Mouse (Mus musculus): Measurements from ENCODE around the gene Spsb1. TPM values are rescaled to one million over a fixed set of nuclear protein-coding genes. Genes with fewer than 3 reads are reported as not detected.

Gene Spsb1
- polyA plus RNA-seq, 2 experiments = 0.23 to 0.46 TPM

DNA sequence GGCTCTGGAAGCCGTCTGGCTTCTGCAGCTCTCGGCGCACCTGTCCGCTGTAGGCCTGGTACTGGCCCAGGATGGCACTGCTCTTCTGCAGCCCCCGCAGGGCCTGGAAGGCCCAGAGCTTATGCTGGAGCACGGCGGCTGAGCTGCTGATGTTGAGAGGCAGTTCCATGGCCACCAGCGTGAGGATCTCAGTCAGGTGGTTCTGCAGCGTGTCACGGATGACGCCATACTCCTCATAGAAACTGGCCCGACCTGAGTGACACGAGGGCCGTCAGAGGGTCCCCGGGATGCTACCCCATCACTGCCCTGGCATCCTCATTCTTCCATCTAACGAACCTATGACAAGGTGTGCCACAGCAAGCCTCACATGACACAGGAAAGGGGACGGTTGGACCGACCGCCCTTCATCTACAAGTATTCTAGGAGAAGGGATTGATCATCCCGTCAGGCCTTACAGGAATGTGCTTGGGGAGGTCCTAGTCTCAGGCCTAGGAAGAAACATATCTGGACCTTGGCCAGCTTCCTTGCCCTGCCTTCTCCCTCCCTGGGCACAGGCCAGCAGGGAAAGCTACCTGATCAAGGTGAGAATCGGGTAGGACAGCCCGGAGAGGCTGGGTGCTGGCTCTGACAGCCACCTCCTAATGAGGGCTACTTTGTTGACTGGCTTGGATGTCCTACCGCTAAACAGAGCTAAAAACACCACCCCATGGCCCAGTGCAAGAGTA is 29.2 kb upstream of the Spsb1 start:
- peaks cover 0 to 7% of the 10 kb centered on the region in 2 experiments; a peak in 3 of 4 replicates for H3K4me1 ChIP-seq (replicated peaks; ENCODE audit: control insufficient read depth in 2 of 2, insufficient read depth in 2 of 2, low read length in 1 of 2)
- WGBS (ENCODE audit: insufficient replicate concordance) = 81% methylated on average over 23 of the region's 23 CpGs
- H3K4me2 ChIP-seq (ENCODE audit: low read depth) = no peak overlapping the region
- H3K9ac ChIP-seq (replicated peaks) = no peak overlapping the region
- H3K9me3 ChIP-seq (ENCODE audit: control insufficient read depth, low read length) = no peaks in the 10 kb centered on the region
- H3K27me3 ChIP-seq (ENCODE audit: control insufficient read depth, insufficient read depth, low read length) = no peaks in the 10 kb centered on the region
- TF ChIP-seq EP300 (IDR thresholded peaks at IDR 0.05; ENCODE audit: low read depth) (no peak), CTCF (IDR thresholded peaks at IDR 0.05; ENCODE audit: low read depth) (no peak)
- DNase-seq (ENCODE audit: low read depth in 3 of 3, low spot score in 3 of 3) = no peak
- no peak overlapping the region for H3K4me3 ChIP-seq (ENCODE audit: insufficient read depth in 1 of 2, low read depth in 2 of 2, low read length in 2 of 2)
- no peak for ATAC-seq (ENCODE audit: insufficient read depth)
- H3K27ac ChIP-seq = no peak overlapping the region
- H3K36me3 ChIP-seq (replicated peaks; ENCODE audit: control insufficient read depth, insufficient read depth, low read depth) = no peaks in the 10 kb centered on the region; the same call in 1 of the 2 replicates

DNA sequence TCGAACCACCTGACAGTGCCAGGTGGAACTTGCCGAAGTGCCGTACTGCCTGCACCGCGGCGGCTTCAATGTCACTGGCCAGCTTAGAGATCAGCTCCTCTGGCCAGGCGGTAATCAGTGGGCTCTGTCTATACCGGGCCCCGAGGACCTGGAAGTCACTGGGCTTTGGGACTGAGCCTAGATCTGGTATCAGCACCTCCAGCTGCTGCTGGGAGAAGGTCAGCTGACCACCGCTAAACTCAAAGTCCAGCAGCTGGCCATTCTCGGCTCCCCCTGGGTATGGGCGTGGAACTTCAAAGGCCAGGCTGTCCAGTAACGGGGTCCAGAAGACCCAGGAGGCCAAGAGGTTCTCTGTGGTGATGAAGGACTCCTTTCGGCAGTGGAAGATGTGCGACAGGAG is 27.3 kb upstream of the Spsb1 start:
- Histone ChIP-seq H3K4me3 (ENCODE audit: insufficient read depth in 1 of 2, low read depth in 2 of 2, low read length in 2 of 2) (no peak overlapping the region), H3K9me3 (ENCODE audit: control insufficient read depth, low read length) (no peaks in the 10 kb centered on the region), H3K27ac (no peak overlapping the region), H3K36me3 (replicated peaks; ENCODE audit: control insufficient read depth, insufficient read depth, low read depth) (no peaks in the 10 kb centered on the region; the same call in 1 of the 2 replicates), H3K9ac (replicated peaks) (no peak overlapping the region), H3K4me2 (ENCODE audit: low read depth) (no peak overlapping the region), H3K4me1 (replicated peaks; ENCODE audit: control insufficient read depth in 2 of 2, insufficient read depth in 2 of 2, low read length in 1 of 2) (peaks cover 0 to 4% of the 10 kb centered on the region in 2 experiments; a peak in 2 of 4 replicates), H3K27me3 (ENCODE audit: control insufficient read depth, insufficient read depth, low read length) (no peaks in the 10 kb centered on the region)
- no peak for ATAC-seq (ENCODE audit: insufficient read depth)
- TF ChIP-seq EP300 (IDR thresholded peaks at IDR 0.05; ENCODE audit: low read depth) (no peak), CTCF (IDR thresholded peaks at IDR 0.05; ENCODE audit: low read depth) (no peak)
- DNase-seq (ENCODE audit: low read depth in 3 of 3, low spot score in 3 of 3) = no peak
- 72% methylated on average over 15 of the region's 15 CpGs for WGBS (ENCODE audit: insufficient replicate concordance)

DNA sequence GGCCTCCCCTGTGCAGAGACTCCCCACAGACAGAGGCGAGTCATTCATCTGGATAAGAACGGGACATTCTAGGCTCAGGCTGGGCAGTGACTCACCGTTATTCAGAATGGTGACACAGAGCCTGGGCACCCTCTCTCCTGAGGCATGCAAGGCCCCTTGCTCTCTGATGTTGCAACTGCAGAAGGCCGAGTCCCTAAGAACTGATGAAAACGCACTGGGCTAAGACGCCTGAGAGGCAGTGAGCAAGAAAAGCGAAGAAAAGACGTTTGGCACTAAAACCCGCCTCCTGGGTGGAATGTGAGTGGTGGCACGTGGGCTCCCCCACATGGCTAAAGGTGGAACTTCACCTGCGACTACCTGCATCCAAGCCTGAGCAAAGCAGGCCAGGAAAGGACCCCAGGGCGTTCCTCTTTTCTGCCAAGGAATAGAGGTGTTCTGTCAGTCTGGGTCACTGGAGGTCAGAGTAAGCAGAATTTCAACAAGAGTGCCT is 25.0 kb upstream of the Spsb1 start:
- H3K36me3 ChIP-seq (replicated peaks; ENCODE audit: control insufficient read depth, insufficient read depth, low read depth) = no peaks in the 10 kb centered on the region; the same call in 1 of the 2 replicates
- H3K4me3 ChIP-seq (ENCODE audit: insufficient read depth in 1 of 2, low read depth in 2 of 2, low read length in 2 of 2) = no peak overlapping the region
- no peak overlapping the region for H3K27ac ChIP-seq
- peak; percentile 34 to 52 (median 45) for DNase-seq (ENCODE audit: low read depth in 3 of 3, low spot score in 3 of 3)
- H3K9ac ChIP-seq (replicated peaks) = no peak overlapping the region
- 0 out of 2 replicates have a peak, but pooled peaks have one; percentile 12 for ATAC-seq (ENCODE audit: insufficient read depth)
- no peak for TF ChIP-seq EP300 (IDR thresholded peaks at IDR 0.05; ENCODE audit: low read depth)
- TF ChIP-seq CTCF (IDR thresholded peaks at IDR 0.05; ENCODE audit: low read depth) = peak; percentile 96
- peak overlapping the region; percentile 49 for H3K4me2 ChIP-seq (ENCODE audit: low read depth)
- H3K27me3 ChIP-seq (ENCODE audit: control insufficient read depth, insufficient read depth, low read length) = no peaks in the 10 kb centered on the region
- 9% methylated on average over 12 of the region's 12 CpGs for WGBS (ENCODE audit: insufficient replicate concordance)
- H3K4me1 ChIP-seq (replicated peaks; ENCODE audit: control insufficient read depth in 2 of 2, insufficient read depth in 2 of 2, low read length in 1 of 2) = peaks cover 0 to 4% of the 10 kb centered on the region in 2 experiments; a peak in 2 of 4 replicates
- no peaks in the 10 kb centered on the region for H3K9me3 ChIP-seq (ENCODE audit: control insufficient read depth, low read length)

DNA sequence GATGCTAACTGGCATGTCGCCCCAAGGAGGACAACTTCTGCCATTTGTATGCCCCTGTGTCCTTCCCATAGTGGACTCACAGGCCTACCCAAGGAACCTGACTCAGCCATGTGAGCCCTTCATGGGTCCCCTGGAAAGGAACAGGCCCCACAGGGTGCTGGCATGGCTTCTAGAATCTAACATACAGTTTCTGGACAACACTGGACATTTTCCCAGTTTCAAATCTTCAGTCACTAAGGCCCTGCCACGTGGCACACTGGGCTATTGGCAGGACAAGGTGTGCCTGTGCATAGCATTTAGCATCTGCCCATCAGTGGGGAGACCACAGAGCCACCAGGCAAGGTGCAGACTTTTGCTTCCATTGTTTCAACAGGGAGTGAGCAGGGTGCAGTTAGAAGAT is 24.0 kb upstream of the Spsb1 start:
- DNase-seq (ENCODE audit: low read depth in 3 of 3, low spot score in 3 of 3) (no peak), ATAC-seq (ENCODE audit: insufficient read depth) (no peak)
- Histone ChIP-seq H3K27me3 (ENCODE audit: control insufficient read depth, insufficient read depth, low read length) (no peaks in the 10 kb centered on the region), H3K27ac (no peak overlapping the region), H3K36me3 (replicated peaks; ENCODE audit: control insufficient read depth, insufficient read depth, low read depth) (no peaks in the 10 kb centered on the region; the same call in 1 of the 2 replicates), H3K4me3 (ENCODE audit: insufficient read depth in 1 of 2, low read depth in 2 of 2, low read length in 2 of 2) (no peak overlapping the region), H3K4me1 (replicated peaks; ENCODE audit: control insufficient read depth in 2 of 2, insufficient read depth in 2 of 2, low read length in 1 of 2) (peaks cover 0 to 4% of the 10 kb centered on the region in 2 experiments; a peak in 2 of 4 replicates), H3K9ac (replicated peaks) (no peak overlapping the region), H3K9me3 (ENCODE audit: control insufficient read depth, low read length) (no peaks in the 10 kb centered on the region), H3K4me2 (ENCODE audit: low read depth) (no peak overlapping the region)
- TF ChIP-seq EP300 (IDR thresholded peaks at IDR 0.05; ENCODE audit: low read depth) (no peak), CTCF (IDR thresholded peaks at IDR 0.05; ENCODE audit: low read depth) (no peak)
- WGBS (ENCODE audit: insufficient replicate concordance) = 51% methylated on average over 2 of the region's 2 CpGs

DNA sequence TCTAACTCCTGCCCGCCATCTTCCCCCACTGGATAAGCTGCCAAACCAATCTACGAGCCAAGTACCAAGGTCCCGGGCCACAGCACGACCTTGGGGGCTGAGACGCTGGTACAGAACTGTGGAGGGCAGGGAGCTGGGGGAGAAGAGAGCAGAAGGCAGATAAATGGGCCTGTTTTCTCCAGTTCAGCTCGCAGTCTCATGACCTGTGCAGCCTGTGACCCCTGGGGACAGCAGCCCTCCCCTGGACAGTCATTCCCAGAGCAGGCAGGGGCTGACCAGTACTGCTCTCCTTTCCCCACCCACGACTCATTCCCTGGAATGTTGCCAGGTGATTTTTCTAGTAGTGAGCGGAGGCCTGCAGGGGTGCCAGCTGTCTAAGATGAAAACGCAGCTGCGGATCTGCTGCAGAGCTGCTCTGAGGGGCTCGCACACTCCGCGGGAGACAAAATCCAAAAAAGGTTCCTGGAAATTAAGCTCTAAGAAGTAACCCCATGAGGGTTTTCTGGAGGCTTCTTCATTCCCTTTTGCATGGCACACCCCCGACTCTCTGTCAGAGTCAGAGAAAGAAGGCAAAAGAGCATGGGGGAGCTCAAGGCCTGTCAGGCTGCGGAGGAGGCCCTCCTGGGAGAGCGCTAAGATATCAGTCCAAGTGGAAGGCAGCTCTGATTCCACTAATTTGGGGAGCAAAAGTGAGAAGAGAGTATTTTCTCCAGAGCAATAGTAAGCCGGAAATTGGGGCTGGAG is 23.1 kb upstream of the Spsb1 start:
- TF ChIP-seq CTCF (IDR thresholded peaks at IDR 0.05; ENCODE audit: low read depth) = no peak
- TF ChIP-seq EP300 (IDR thresholded peaks at IDR 0.05; ENCODE audit: low read depth) = no peak
- H3K4me2 ChIP-seq (ENCODE audit: low read depth) = no peak overlapping the region
- no peak overlapping the region for H3K27ac ChIP-seq

More for the DNA sequence above, 23.1 kb upstream of the Spsb1 start:
- H3K4me1 ChIP-seq (replicated peaks; ENCODE audit: control insufficient read depth in 2 of 2, insufficient read depth in 2 of 2, low read length in 1 of 2) = peaks cover 0 to 4% of the 10 kb centered on the region in 2 experiments; a peak in 2 of 4 replicates
- DNase-seq (ENCODE audit: low read depth in 3 of 3, low spot score in 3 of 3) (no peak), ATAC-seq (ENCODE audit: insufficient read depth) (no peak)
- WGBS (ENCODE audit: insufficient replicate concordance) = 74% methylated on average over 17 of the region's 17 CpGs
- H3K9me3 ChIP-seq (ENCODE audit: control insufficient read depth, low read length) = no peaks in the 10 kb centered on the region
- no peaks in the 10 kb centered on the region for H3K36me3 ChIP-seq (replicated peaks; ENCODE audit: control insufficient read depth, insufficient read depth, low read depth)
- H3K27me3 ChIP-seq (ENCODE audit: control insufficient read depth, insufficient read depth, low read length) = no peaks in the 10 kb centered on the region
- no peak overlapping the region for H3K9ac ChIP-seq (replicated peaks)
- no peak overlapping the region for H3K4me3 ChIP-seq (ENCODE audit: insufficient read depth in 1 of 2, low read depth in 2 of 2, low read length in 2 of 2)

Data from liver, embryonic 14.5 days (tissue).